Mouse (Mus musculus) liver, embryonic 14.5 days (tissue): ENCODE data around the gene Loxl3.

ENCODE experiments used
- CTCF ChIP-seq: IDR thresholded peaks from 2 replicates; pipeline ENCODE4 v1.5.1; 2016; ENCODE audit warnings: antibody characterized with exemption, low read depth, control low read depth
- EP300 ChIP-seq: IDR thresholded peaks from 2 replicates; pipeline ENCODE4 v1.6.1; 2016; ENCODE audit warnings: antibody characterized with exemption, low read depth

GRCm38 (mm10) chr6:83049367-83049766 is 15.4 kb downstream of the Loxl3 start:
- no peak for TF ChIP-seq EP300
- no peak for TF ChIP-seq CTCF
